Mouse (Mus musculus): Measurements from ENCODE around the gene Slc9b1. TPM values are rescaled to one million over a fixed set of nuclear protein-coding genes. Genes with fewer than 3 reads are reported as not detected.

The Slc9b1 gene
- polyA plus RNA-seq, 1 experiment: not detected

GRCm38 (mm10) chr3:135423608-135424212, 75.9 kb downstream of the Slc9b1 start, which contains the start of gene Cisd2:
Cisd2 (minus strand) TSS chr3:135423925.
- H3K27ac ChIP-seq (ENCODE audit: insufficient read depth, low read depth, low read length): peak within 1 kb of the TSS; percentile 92
- no peaks in the 10 kb centered on the region for H3K36me3 ChIP-seq (ENCODE audit: control insufficient read depth, insufficient read depth, low read length)
- no peaks in the 10 kb centered on the region for H3K27me3 ChIP-seq (ENCODE audit: control insufficient read depth, insufficient read depth, low read length)
- H3K4me1 ChIP-seq (ENCODE audit: control insufficient read depth, insufficient read depth, insufficient read length, low read length): no peaks in the 10 kb centered on the region; the same call in 1 of the 2 replicates
- peak within 1 kb of the TSS; percentile 66 for H3K4me3 ChIP-seq (ENCODE audit: low read depth, low read length)
- TF ChIP-seq CTCF (IDR thresholded peaks at IDR 0.05; ENCODE audit: extremely low read depth, insufficient read length, insufficient replicate concordance, low read depth, low read length) (no peak), POLR2A (IDR thresholded peaks at IDR 0.05; ENCODE audit: low read depth, low read length) (no peak)
- WGBS: under 1% methylated on average over 8 of the region's 8 CpGs

- H3K4me1 ChIP-seq (ENCODE audit: control insufficient read depth, insufficient read depth, insufficient read length, low read length): no peaks in the 10 kb centered on the region
- peak overlapping the region; percentile 73 for H3K27ac ChIP-seq (ENCODE audit: insufficient read depth, low read depth, low read length)
- TF ChIP-seq CTCF (IDR thresholded peaks at IDR 0.05; ENCODE audit: extremely low read depth, insufficient read length, insufficient replicate concordance, low read depth, low read length) (no peak), POLR2A (IDR thresholded peaks at IDR 0.05; ENCODE audit: low read depth, low read length) (no peak)
- 55% methylated on average over 14 of the region's 14 CpGs for WGBS
- peaks cover 3% of the 10 kb centered on the region; the same call in 1 of the 2 replicates for H3K36me3 ChIP-seq (ENCODE audit: control insufficient read depth, insufficient read depth, low read length)
- H3K4me3 ChIP-seq (ENCODE audit: low read depth, low read length): no peak overlapping the region
- H3K27me3 ChIP-seq (ENCODE audit: control insufficient read depth, insufficient read depth, low read length): no peaks in the 10 kb centered on the region
Measured at GRCm38 (mm10) chr3:135436901-135437616, 89.2 kb downstream of the Slc9b1 start.

GRCm38 (mm10) chr3:135437758-135438495, 90.1 kb downstream of the Slc9b1 start, which contains the start of gene Ube2d3:
Ube2d3 (plus strand) TSS chr3:135438149.
- Histone ChIP-seq H3K4me1 (ENCODE audit: control insufficient read depth, insufficient read depth, insufficient read length, low read length) (no peaks in the 10 kb centered on the region), H3K27me3 (ENCODE audit: control insufficient read depth, insufficient read depth, low read length) (no peaks in the 10 kb centered on the region), H3K27ac (ENCODE audit: insufficient read depth, low read depth, low read length) (peak within 1 kb of the TSS; percentile 100), H3K36me3 (ENCODE audit: control insufficient read depth, insufficient read depth, low read length) (peaks cover 7% of the 10 kb centered on the region), H3K4me3 (ENCODE audit: low read depth, low read length) (peak within 1 kb of the TSS; percentile 100)
- WGBS: under 1% methylated on average over 56 of the region's 56 CpGs
- TF ChIP-seq POLR2A (IDR thresholded peaks at IDR 0.05; ENCODE audit: low read depth, low read length): peak; percentile 65
- TF ChIP-seq CTCF (IDR thresholded peaks at IDR 0.05; ENCODE audit: extremely low read depth, insufficient read length, insufficient replicate concordance, low read depth, low read length): no peak

- H3K27me3 ChIP-seq (ENCODE audit: control insufficient read depth, insufficient read depth, low read length): no peaks in the 10 kb centered on the region
- WGBS: under 1% methylated on average over 48 of the region's 50 CpGs
- H3K36me3 ChIP-seq (ENCODE audit: control insufficient read depth, insufficient read depth, low read length): peaks cover 12% of the 10 kb centered on the region
Measured at GRCm38 (mm10) chr3:135438531-135438912, 90.7 kb downstream of the Slc9b1 start.

GRCm38 (mm10) chr3:135438913-135439531, 91.2 kb downstream of the Slc9b1 start:
- Histone ChIP-seq H3K4me1 (ENCODE audit: control insufficient read depth, insufficient read depth, insufficient read length, low read length) (0 out of 2 replicates have a peak, but pooled peaks cover 2% of the 10 kb centered on the region), H3K27me3 (ENCODE audit: control insufficient read depth, insufficient read depth, low read length) (no peaks in the 10 kb centered on the region), H3K4me3 (ENCODE audit: low read depth, low read length) (peak overlapping the region; percentile 100), H3K27ac (ENCODE audit: insufficient read depth, low read depth, low read length) (peak overlapping the region; percentile 100), H3K36me3 (ENCODE audit: control insufficient read depth, insufficient read depth, low read length) (peaks cover 13% of the 10 kb centered on the region)
- no peak for TF ChIP-seq CTCF (IDR thresholded peaks at IDR 0.05; ENCODE audit: extremely low read depth, insufficient read length, insufficient replicate concordance, low read depth, low read length)
- under 1% methylated on average over 68 of the region's 76 CpGs for WGBS

More at GRCm38 (mm10) chr3:135438531-135438912, 90.7 kb downstream of the Slc9b1 start:
- Histone ChIP-seq H3K27ac (ENCODE audit: insufficient read depth, low read depth, low read length) (peak overlapping the region; percentile 100), H3K4me1 (ENCODE audit: control insufficient read depth, insufficient read depth, insufficient read length, low read length) (0 out of 2 replicates have a peak, but pooled peaks cover 2% of the 10 kb centered on the region), H3K4me3 (ENCODE audit: low read depth, low read length) (peak overlapping the region; percentile 100)
- TF ChIP-seq POLR2A (IDR thresholded peaks at IDR 0.05; ENCODE audit: low read depth, low read length): peak; percentile 60
- TF ChIP-seq CTCF (IDR thresholded peaks at IDR 0.05; ENCODE audit: extremely low read depth, insufficient read length, insufficient replicate concordance, low read depth, low read length): no peak

GRCm38 (mm10) chr3:135439651-135440050, 91.8 kb downstream of the Slc9b1 start:
- 0 out of 2 replicates have a peak, but pooled peaks cover 2% of the 10 kb centered on the region for H3K4me1 ChIP-seq (ENCODE audit: control insufficient read depth, insufficient read depth, insufficient read length, low read length)
- TF ChIP-seq CTCF (IDR thresholded peaks at IDR 0.05; ENCODE audit: extremely low read depth, insufficient read length, insufficient replicate concordance, low read depth, low read length) (no peak), POLR2A (IDR thresholded peaks at IDR 0.05; ENCODE audit: low read depth, low read length) (no peak)
- WGBS: under 1% methylated on average over 15 of the region's 15 CpGs
- peaks cover 13% of the 10 kb centered on the region for H3K36me3 ChIP-seq (ENCODE audit: control insufficient read depth, insufficient read depth, low read length)
- no peaks in the 10 kb centered on the region for H3K27me3 ChIP-seq (ENCODE audit: control insufficient read depth, insufficient read depth, low read length)
- H3K27ac ChIP-seq (ENCODE audit: insufficient read depth, low read depth, low read length): peak overlapping the region; percentile 100
- H3K4me3 ChIP-seq (ENCODE audit: low read depth, low read length): peak overlapping the region; percentile 100
